Comparison of ENCODE assay signal across 8 mouse cellular contexts in genomic region chr14:121450504-121451423, GRCm38 (mm10). TPM values are rescaled to one million over a fixed set of nuclear protein-coding genes. Genes with fewer than 3 reads are reported as not detected.
DNase-seq lines count a peak whose midpoint lies in the region; ATAC-seq lines count a peak whose summit lies in the region.

No protein-coding gene starts in this region.

- intact Hi-C loops in left cerebral cortex, postnatal 25 days (cut with DNase I) = loop anchor here (1.0 to 10.0 kb wide), 3 partner anchors 171 to 618 kb away; no protein-coding TSS in a partner anchor

- H3K4me3 ChIP-seq in embryonic facial prominence, embryonic 10.5 days = peak overlapping the region; percentile 44
- H3K4me3 ChIP-seq in intestine, embryonic 15.5 days (replicated peaks) = peak overlapping the region; percentile 19

- WGBS in embryonic facial prominence, embryonic 10.5 days = 26% methylated on average over 18 of the region's 18 CpGs
- 18% methylated on average over 18 of the region's 18 CpGs for WGBS in intestine, embryonic 15.5 days

- no peaks in the 10 kb centered on the region for H3K9me3 ChIP-seq in embryonic facial prominence, embryonic 10.5 days
- no peaks in the 10 kb centered on the region for H3K9me3 ChIP-seq in intestine, embryonic 15.5 days

- H3K9ac ChIP-seq in intestine, embryonic 15.5 days = no peak overlapping the region

- H3K36me3 ChIP-seq in embryonic facial prominence, embryonic 10.5 days (replicated peaks) = no peaks in the 10 kb centered on the region
- no peaks in the 10 kb centered on the region for H3K36me3 ChIP-seq in intestine, embryonic 15.5 days

- H3K27ac ChIP-seq in embryonic facial prominence, embryonic 10.5 days (replicated peaks) = no peak overlapping the region; the same call in 1 of the 2 replicates
- H3K27ac ChIP-seq in intestine, embryonic 15.5 days = no peak overlapping the region

- H3K4me1 ChIP-seq in embryonic facial prominence, embryonic 10.5 days = peaks cover 19% of the 10 kb centered on the region
- 0 out of 2 replicates have a peak, but pooled peaks cover 4% of the 10 kb centered on the region for H3K4me1 ChIP-seq in intestine, embryonic 15.5 days (replicated peaks)

- peak overlapping the region; percentile 61 for H3K4me2 ChIP-seq in intestine, embryonic 15.5 days (replicated peaks)

- DNase-seq in urinary bladder, postnatal 14 days (ENCODE audit: low spot score) = peak; percentile 72
- no peak for DNase-seq in urinary bladder, adult 2 months (ENCODE audit: low spot score)
- DNase-seq in embryonic facial prominence, embryonic 10.5 days (ENCODE audit: low spot score) = peak; percentile 51
- peak; percentile 37 to 50 for DNase-seq in gastrocnemius, postnatal 4 days (ENCODE audit: low spot score in 2 of 2)
- peak; percentile 36 to 66 for DNase-seq in left cerebral cortex, postnatal 25 days (ENCODE audit: low spot score in 2 of 2)
- peak; percentile 72 for DNase-seq in mesoderm, embryonic 11.5 days (ENCODE audit: low read depth, low spot score)
- peak; percentile 7 for DNase-seq in right cerebral cortex, postnatal 4 days

- ATAC-seq in intestine, embryonic 15.5 days = peak; percentile 65

- no peaks in the 10 kb centered on the region for H3K27me3 ChIP-seq in embryonic facial prominence, embryonic 10.5 days (replicated peaks; ENCODE audit: low read depth, poor library complexity, severe bottlenecking)
- H3K27me3 ChIP-seq in intestine, embryonic 15.5 days (replicated peaks) = no peaks in the 10 kb centered on the region

RNA-seq across cellular contexts. Expression of gene Slc15a1, which starts 54.3 kb away (rescaled TPM):
- 0.04 TPM in 2 replicates for polyA plus RNA-seq in urinary bladder, adult 2 months (2012; rRNA removed)
- polyA plus RNA-seq in embryonic facial prominence, embryonic 10.5 days (2016; fragmentation: Nextera tagmentation; extraction: Ambion mirVana) = 0.05 TPM in 1 of 2 replicates, not detected in the other
- not detected for total RNA-seq in gastrocnemius, postnatal 4 days (2021)
- 6.0 and 6.6 TPM in 2 replicates for polyA plus RNA-seq in intestine, embryonic 15.5 days (2015; fragmentation: Nextera tagmentation; extraction: Ambion mirVana)
- not detected for total RNA-seq in left cerebral cortex, postnatal 25 days (2021)
